Mouse (Mus musculus) lung, embryonic 14.5 days (tissue): ENCODE measurements at regions not wholly inside any gene's neighbourhood (a gene's known extent, or its start where the extent isn't known, plus 50 kb on each side); places are given as distances from the start of the nearest gene placed in this dataset.

Experiments used
- ATAC-seq: fragments of 200-750 bp; cut with Nextera tagmentation; 2 replicates; pipeline ENCODE4 v1.8.0; 2017; ENCODE audit warnings: mild to moderate bottlenecking, moderate TSS enrichment, moderate library complexity; ENCODE audit not compliant: insufficient read depth
- DNase-seq: peaks from one replicate; pipeline ENCODE4 v3.0.0-alpha.2; 2015
- H3K27ac ChIP-seq: fragments of 300-500 bp; sonication (generic); 2 replicates; pipeline ENCODE4 v1.5.1; 2014; ENCODE audit warnings: low read depth, mild to moderate bottlenecking, moderate library complexity
- H3K27me3 ChIP-seq: fragments of 300-500 bp; sonication (generic); 2 replicates; pipeline ENCODE4 v1.6.1; 2014; ENCODE audit warnings: low read length, control low read depth; ENCODE audit not compliant: insufficient read depth
- H3K36me3 ChIP-seq: fragments of 300-500 bp; sonication (generic); 2 replicates; pipeline ENCODE4 v1.6.1; 2014; ENCODE audit warnings: control low read depth; ENCODE audit not compliant: insufficient read depth
- H3K4me1 ChIP-seq: fragments of 300-500 bp; sonication (generic); 2 replicates; pipeline ENCODE4 v1.6.1; 2014; ENCODE audit warnings: antibody characterized with exemption, control low read depth; ENCODE audit not compliant: insufficient read depth
- H3K4me2 ChIP-seq: fragments of 300-500 bp; sonication (generic); 2 replicates; pipeline ENCODE4 v1.6.1; 2014; ENCODE audit warnings: mild to moderate bottlenecking
- H3K4me3 ChIP-seq: fragments of 300-500 bp; sonication (generic); 2 replicates; pipeline ENCODE4 v1.5.1; 2014; ENCODE audit warnings: low read depth, low read length
- H3K9ac ChIP-seq: fragments of 300-500 bp; sonication (generic); 2 replicates; pipeline ENCODE4 v1.6.1; 2014
- H3K9me3 ChIP-seq: fragments of 300-500 bp; sonication (generic); 2 replicates; pipeline ENCODE4 v1.6.1; 2016; ENCODE audit warnings: low read depth, low read length, control low read depth
- CTCF ChIP-seq: IDR thresholded peaks from 2 replicates; pipeline ENCODE4 v1.5.1; 2016; ENCODE audit warnings: antibody characterized with exemption, low read depth
- WGBS: fragments of 180-500 bp; shearing (Covaris S2); extraction: QIAGEN DNeasy Blood & Tissue Kit; methylation state at CpG from one replicate; pipeline ENCODE4 v1.1.7; 2014; 5-methylcytosine and 5-hydroxymethylcytosine counted together

DNA sequence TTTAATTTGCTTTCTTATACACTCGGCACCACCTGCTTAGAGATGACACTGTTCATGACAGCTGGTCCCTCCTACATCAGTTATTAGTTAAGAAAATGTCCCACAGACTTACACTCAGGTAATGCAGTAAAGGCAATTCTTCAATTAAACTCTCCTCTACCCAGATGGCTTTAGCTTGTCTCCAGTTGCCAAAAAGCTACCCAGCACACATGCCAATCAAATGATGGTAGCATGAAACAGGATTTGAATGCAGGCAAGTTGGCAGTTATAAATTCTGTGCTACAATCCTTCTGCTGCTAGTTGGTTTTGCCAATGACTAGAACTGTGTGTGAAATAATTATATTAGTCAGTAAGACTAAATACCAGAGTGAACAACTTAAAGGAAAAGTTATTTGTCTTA lies 423.4 kb downstream of the Gm43517 start:
- H3K9me3 ChIP-seq, result no peaks in the 10 kb centered on the region
- H3K27me3 ChIP-seq, result no peaks in the 10 kb centered on the region
- H3K4me2 ChIP-seq, result no peak overlapping the region
- no peak overlapping the region for H3K9ac ChIP-seq
- no peak overlapping the region for H3K4me3 ChIP-seq
- no peak for DNase-seq
- WGBS, result 66% methylated on average over 1 of the region's 1 CpGs
- H3K4me1 ChIP-seq, result no peaks in the 10 kb centered on the region
- no peaks in the 10 kb centered on the region for H3K36me3 ChIP-seq
- ATAC-seq, result no peak
- H3K27ac ChIP-seq, result no peak overlapping the region
- no peak for TF ChIP-seq CTCF

DNA sequence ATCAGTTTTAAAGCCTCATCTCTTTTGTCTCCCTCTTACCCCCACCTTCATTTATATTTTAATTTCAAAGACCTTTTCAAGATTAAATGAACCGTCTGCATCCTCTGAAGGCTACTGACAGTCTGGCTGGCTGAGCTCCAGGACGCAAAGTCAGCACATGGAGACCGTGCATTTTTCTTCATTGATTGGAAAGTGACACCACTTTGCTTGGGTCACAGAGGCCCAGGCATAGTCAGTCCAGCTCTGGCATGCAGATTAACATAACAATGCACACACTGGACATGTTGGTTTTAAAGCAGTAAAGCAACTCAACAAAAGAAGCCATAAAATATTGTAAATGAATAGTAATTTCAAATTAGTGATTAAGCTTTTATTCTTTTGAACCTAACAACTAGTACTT lies 429.7 kb downstream of the Gm43517 start:
- H3K9me3 ChIP-seq, result no peaks in the 10 kb centered on the region
- H3K27ac ChIP-seq, result no peak overlapping the region
- WGBS, result 49% methylated on average over 3 of the region's 3 CpGs
- ATAC-seq (no peak), DNase-seq (no peak)
- no peak for TF ChIP-seq CTCF
- H3K4me2 ChIP-seq, result no peak overlapping the region
- no peaks in the 10 kb centered on the region for H3K36me3 ChIP-seq
- no peaks in the 10 kb centered on the region for H3K27me3 ChIP-seq
- H3K9ac ChIP-seq, result no peak overlapping the region
- H3K4me1 ChIP-seq, result no peaks in the 10 kb centered on the region
- H3K4me3 ChIP-seq, result no peak overlapping the region

DNA sequence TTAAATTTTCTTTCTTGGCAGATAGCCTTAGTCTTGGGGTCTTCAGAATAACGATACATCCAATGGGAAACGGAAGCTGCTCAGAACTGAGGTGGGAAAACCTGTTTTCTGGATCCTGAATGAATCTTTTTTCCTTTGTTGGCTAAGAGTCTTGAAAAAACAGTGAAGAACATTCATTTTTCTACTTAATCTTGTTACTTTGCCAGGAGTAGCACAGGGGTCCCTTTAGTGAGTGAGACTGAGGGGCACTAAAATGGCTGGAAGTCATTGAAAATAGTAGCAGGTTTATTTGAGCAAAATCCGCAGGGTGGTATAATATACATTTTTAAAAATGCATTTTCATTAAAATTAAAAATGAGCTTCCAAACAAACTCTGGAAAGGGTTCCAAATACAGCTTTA lies 442.8 kb downstream of the Gm43517 start:
- TF ChIP-seq CTCF, result no peak
- H3K4me1 ChIP-seq, result no peaks in the 10 kb centered on the region
- H3K27ac ChIP-seq, result no peak overlapping the region
- no peak for ATAC-seq
- no peak overlapping the region for H3K4me2 ChIP-seq
- no peaks in the 10 kb centered on the region for H3K9me3 ChIP-seq
- 76% methylated on average over 3 of the region's 3 CpGs for WGBS
- no peaks in the 10 kb centered on the region for H3K27me3 ChIP-seq
- H3K9ac ChIP-seq, result no peak overlapping the region
- H3K4me3 ChIP-seq, result no peak overlapping the region
- no peaks in the 10 kb centered on the region for H3K36me3 ChIP-seq
- DNase-seq, result no peak

DNA sequence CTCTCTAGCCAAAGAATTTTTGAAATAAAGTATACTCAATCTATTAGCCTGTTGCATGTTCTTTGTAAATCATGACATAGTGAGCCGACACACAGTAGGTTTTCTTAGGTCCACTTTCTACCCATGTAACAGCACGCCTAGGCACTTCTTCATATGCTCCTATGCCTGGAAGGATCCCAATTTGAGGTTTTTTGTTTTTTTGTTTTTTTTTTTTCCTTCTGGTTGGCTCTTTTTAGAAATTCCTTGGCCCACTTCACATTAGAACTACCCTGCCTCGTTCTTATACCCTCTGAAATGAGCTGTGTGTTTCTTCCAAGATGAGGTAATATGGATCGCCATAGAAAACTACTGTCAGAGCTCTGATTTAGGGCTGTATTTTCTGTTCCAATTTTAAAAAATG lies 443.6 kb downstream of the Gm43517 start:
- TF ChIP-seq CTCF, result no peak
- no peak for ATAC-seq
- no peaks in the 10 kb centered on the region for H3K27me3 ChIP-seq

DNA sequence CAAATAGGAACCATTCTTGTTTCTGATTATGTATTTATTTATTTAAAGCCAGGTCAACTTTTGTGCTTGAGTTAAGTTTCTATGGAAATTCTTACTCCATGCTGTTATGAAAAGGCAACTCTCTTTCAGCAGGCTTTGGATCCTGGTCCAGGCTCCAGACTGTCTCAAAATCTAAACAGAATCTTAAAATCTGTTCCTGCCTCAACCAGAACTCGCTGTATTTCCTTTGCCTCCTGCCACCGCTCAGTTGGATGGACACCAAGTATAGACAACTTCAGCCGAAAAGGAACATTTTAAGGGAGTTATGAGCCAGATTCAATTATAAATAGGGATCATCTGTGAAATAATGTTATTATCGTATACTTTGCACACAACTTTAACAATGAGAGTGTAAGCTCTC lies 445.7 kb downstream of the Gm43517 start:
- no peak for ATAC-seq
- Histone ChIP-seq H3K4me1 (no peaks in the 10 kb centered on the region), H3K27ac (no peak overlapping the region), H3K4me3 (no peak overlapping the region), H3K27me3 (no peaks in the 10 kb centered on the region), H3K36me3 (no peaks in the 10 kb centered on the region), H3K9ac (no peak overlapping the region), H3K9me3 (no peaks in the 10 kb centered on the region), H3K4me2 (no peak overlapping the region)
- WGBS, result 88% methylated on average over 4 of the region's 4 CpGs
- TF ChIP-seq CTCF, result no peak
- DNase-seq, result no peak

More for the DNA sequence above, 443.6 kb downstream of the Gm43517 start:
- DNase-seq, result no peak
- Histone ChIP-seq H3K4me3 (no peak overlapping the region), H3K4me2 (no peak overlapping the region), H3K27ac (no peak overlapping the region), H3K9me3 (no peaks in the 10 kb centered on the region), H3K4me1 (no peaks in the 10 kb centered on the region), H3K9ac (no peak overlapping the region), H3K36me3 (no peaks in the 10 kb centered on the region)
- WGBS, result 85% methylated on average over 4 of the region's 4 CpGs

DNA sequence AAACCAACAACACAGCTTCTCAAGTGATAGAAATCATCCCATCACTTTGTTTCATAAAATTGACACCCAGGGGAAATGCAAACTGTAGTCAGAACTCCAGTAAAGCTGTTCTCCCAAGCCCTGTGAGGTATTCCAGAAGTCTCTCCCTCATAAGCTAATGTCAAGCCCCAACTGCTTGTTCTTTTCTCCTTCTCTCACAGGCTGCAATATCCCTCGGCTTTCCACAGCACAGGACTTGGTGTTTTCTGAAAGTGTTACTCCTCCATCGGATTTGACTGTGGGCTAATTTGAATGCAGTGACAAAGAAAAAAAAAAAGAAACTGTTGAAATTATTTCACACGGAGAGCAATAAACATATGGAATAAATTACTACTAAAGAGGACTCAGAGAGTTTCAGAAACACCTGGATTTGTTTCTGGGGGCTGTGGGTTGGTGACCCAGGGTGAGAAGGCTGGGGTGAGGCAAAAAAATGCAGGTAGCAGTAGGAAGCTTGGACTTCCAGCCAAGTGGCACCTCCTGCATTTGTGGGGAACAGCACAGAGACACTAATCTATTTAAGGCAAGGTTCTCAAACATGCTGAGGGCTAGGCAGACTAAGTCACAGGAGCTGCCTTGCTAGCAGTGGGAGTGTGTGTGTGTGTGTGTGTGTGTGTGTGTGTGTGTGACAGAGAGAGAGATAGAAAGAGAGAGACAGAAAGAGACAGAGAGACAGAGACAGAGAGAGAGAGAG lies 447.3 kb downstream of the Gm43517 start:
- ATAC-seq (no peak), DNase-seq (no peak)
- Histone ChIP-seq H3K4me3 (no peak overlapping the region), H3K4me2 (no peak overlapping the region), H3K27me3 (no peaks in the 10 kb centered on the region), H3K27ac (no peak overlapping the region), H3K4me1 (no peaks in the 10 kb centered on the region), H3K36me3 (no peaks in the 10 kb centered on the region), H3K9me3 (no peaks in the 10 kb centered on the region), H3K9ac (no peak overlapping the region)
- no peak for TF ChIP-seq CTCF
- 34% methylated on average over 3 of the region's 3 CpGs for WGBS

DNA sequence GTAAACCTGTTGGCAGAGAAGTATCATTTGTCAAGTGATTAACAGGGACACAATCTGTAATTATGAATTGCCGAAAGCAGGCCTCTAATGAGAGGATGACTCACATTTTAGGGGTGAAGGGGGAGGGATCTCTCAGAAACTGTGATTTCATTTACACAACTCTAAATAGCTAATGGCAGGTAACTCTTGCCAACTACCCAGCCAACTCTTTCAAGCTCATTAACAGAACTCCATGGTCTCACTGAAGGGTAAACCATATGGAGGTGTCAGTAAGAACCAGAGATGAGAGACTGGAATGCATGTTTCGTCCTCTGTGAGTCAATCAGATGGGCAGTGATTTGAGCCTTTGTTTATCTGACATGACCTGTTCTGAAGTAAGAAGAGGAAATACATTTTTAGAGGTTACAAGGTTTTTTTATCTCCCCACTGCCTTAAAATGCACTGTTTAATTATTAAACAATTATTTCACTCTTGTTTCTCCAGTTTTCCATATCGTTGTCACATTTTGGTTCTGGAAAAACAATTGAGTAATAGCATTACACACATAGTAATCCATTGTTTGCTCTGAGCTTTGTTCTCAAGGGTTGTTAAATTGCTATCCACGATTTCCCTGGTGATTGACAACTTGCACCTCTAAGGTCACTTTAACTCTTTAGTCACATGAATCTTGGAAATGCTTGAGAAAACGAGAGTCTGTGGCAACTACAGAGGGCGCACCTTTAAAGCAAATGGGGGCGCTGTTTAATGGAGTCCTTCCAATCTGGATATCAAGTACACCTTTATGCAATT lies 451.5 kb downstream of the Gm43517 start:
- no peak overlapping the region for H3K4me2 ChIP-seq
- ATAC-seq, result no peak
- H3K9me3 ChIP-seq, result no peaks in the 10 kb centered on the region
- no peak for DNase-seq
- H3K36me3 ChIP-seq, result no peaks in the 10 kb centered on the region
- 40% methylated on average over 7 of the region's 7 CpGs for WGBS
- no peak overlapping the region for H3K9ac ChIP-seq
- no peaks in the 10 kb centered on the region for H3K4me1 ChIP-seq
- no peak for TF ChIP-seq CTCF
- no peak overlapping the region for H3K4me3 ChIP-seq
- no peak overlapping the region for H3K27ac ChIP-seq
- H3K27me3 ChIP-seq, result no peaks in the 10 kb centered on the region
